In the genomic region with DNA sequence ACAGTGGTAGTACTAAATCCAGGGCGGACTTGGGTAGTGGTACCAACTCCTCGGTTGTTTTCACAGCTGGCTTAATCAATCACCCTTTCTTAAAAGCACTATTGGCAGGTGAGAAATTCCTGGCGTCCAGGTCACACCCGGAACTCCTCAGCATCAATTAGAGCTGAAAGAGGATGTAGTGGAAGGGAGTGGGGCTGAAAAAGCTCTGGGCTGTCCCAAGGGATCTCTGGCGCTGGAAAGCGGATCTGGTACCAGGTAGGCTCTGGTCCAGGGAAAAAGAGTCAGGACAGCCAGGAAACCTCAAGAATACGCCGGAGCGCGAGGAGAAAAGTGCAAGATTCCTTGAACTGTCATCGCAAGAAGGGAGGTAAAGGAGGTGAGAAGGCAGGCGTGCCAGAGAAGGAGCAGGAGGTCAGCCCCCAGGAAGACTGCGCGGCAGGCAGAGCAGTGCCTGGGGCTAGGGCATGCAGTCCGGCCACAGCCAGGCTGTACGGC, we compare ENCODE assay signal across 8 mouse cellular contexts. TPM values are rescaled to one million over a fixed set of nuclear protein-coding genes. Genes with fewer than 3 reads are reported as not detected.
DNase-seq lines count a peak whose midpoint lies in the region; ATAC-seq and TF ChIP-seq lines count a peak whose summit lies in the region.

No protein-coding gene starts in this region.

- H3K9me3 ChIP-seq in kidney, postnatal 0 days (replicated peaks; ENCODE audit: low read length), result no peaks in the 10 kb centered on the region
- no peaks in the 10 kb centered on the region for H3K9me3 ChIP-seq in midbrain, postnatal 0 days (ENCODE audit: low read length)

- no peak for TF ChIP-seq POLR2A in liver, adult 2 months (IDR thresholded peaks at IDR 0.05; ENCODE audit: extremely low read depth, insufficient read depth, low read length)

- H3K4me2 ChIP-seq in kidney, postnatal 0 days (ENCODE audit: low read length), result peak overlapping the region; percentile 83
- peak overlapping the region; percentile 87 for H3K4me2 ChIP-seq in midbrain, postnatal 0 days (ENCODE audit: low read depth, low read length, poor library complexity, severe bottlenecking)

- no peaks in the 10 kb centered on the region for H3K4me1 ChIP-seq in liver, adult 2 months (ENCODE audit: control insufficient read depth, insufficient read depth, low read length)
- 0 out of 2 replicates have a peak, but pooled peaks cover 4% of the 10 kb centered on the region for H3K4me1 ChIP-seq in kidney, postnatal 0 days (replicated peaks; ENCODE audit: insufficient read depth, low read length)
- H3K4me1 ChIP-seq in midbrain, postnatal 0 days (ENCODE audit: insufficient read depth, low read length), result no peaks in the 10 kb centered on the region

- H3K27ac ChIP-seq in liver, adult 2 months (replicated peaks; ENCODE audit: insufficient read depth, low read depth, low read length), result no peak overlapping the region
- peak overlapping the region; percentile 76; the same call in 1 of the 2 replicates for H3K27ac ChIP-seq in kidney, postnatal 0 days
- no peak overlapping the region for H3K27ac ChIP-seq in midbrain, postnatal 0 days (ENCODE audit: low read depth, low read length)

- no peak overlapping the region for H3K9ac ChIP-seq in liver, adult 2 months (ENCODE audit: low read depth, low read length)
- peak overlapping the region; percentile 73 for H3K9ac ChIP-seq in kidney, postnatal 0 days (ENCODE audit: low read depth, low read length)
- H3K9ac ChIP-seq in midbrain, postnatal 0 days (replicated peaks; ENCODE audit: low read length, poor library complexity, severe bottlenecking), result peak overlapping the region; percentile 42

- intact Hi-C loops in left cerebral cortex, postnatal 25 days (cut with DNase I), result loop anchor here (5.0 kb wide), 1 partner anchor 101 kb away; no protein-coding TSS in a partner anchor

- no peaks in the 10 kb centered on the region for H3K79me2 ChIP-seq in liver, adult 2 months (ENCODE audit: control insufficient read depth, insufficient read depth, low read length)

- WGBS in liver, adult 2 months, result 5% methylated on average over 16 of the region's 16 CpGs
- 3% methylated on average over 16 of the region's 16 CpGs for WGBS in kidney, postnatal 0 days
- 3% methylated on average over 14 of the region's 16 CpGs for WGBS in midbrain, postnatal 0 days

- TF ChIP-seq CTCF in liver, adult 2 months (IDR thresholded peaks at IDR 0.05; ENCODE audit: low read depth, low read length), result no peak
- TF ChIP-seq CTCF in kidney, postnatal 0 days (IDR thresholded peaks at IDR 0.05; ENCODE audit: low read depth), result no peak
- no peak for TF ChIP-seq CTCF in midbrain, postnatal 0 days (IDR thresholded peaks at IDR 0.05)

- no peaks in the 10 kb centered on the region for H3K36me3 ChIP-seq in liver, adult 2 months (ENCODE audit: control insufficient read depth, insufficient read depth, low read length)
- no peaks in the 10 kb centered on the region for H3K36me3 ChIP-seq in kidney, postnatal 0 days (ENCODE audit: insufficient read depth, low read length)
- H3K36me3 ChIP-seq in midbrain, postnatal 0 days (ENCODE audit: insufficient read depth, low read length), result no peaks in the 10 kb centered on the region

- peaks cover 6% of the 10 kb centered on the region; the same call in 1 of the 2 replicates for H3K27me3 ChIP-seq in liver, adult 2 months (ENCODE audit: control insufficient read depth, insufficient read depth, low read length)
- no peaks in the 10 kb centered on the region for H3K27me3 ChIP-seq in kidney, postnatal 0 days (ENCODE audit: insufficient read depth, low read length)
- H3K27me3 ChIP-seq in midbrain, postnatal 0 days (ENCODE audit: insufficient read depth, low read length), result peaks cover 4% of the 10 kb centered on the region; the same call in 1 of the 2 replicates

- H3K4me3 ChIP-seq in liver, adult 2 months (ENCODE audit: insufficient read depth, low read depth, low read length), result peak overlapping the region; percentile 56; the same call in 1 of the 2 replicates
- H3K4me3 ChIP-seq in kidney, postnatal 0 days (replicated peaks; ENCODE audit: low read depth, low read length), result peak overlapping the region; percentile 87
- peak overlapping the region; percentile 74 for H3K4me3 ChIP-seq in midbrain, postnatal 0 days (ENCODE audit: low read depth, low read length)

- ATAC-seq in kidney, postnatal 0 days (replicated peaks; ENCODE audit: low FRiP score, low read depth), result no peak
- ATAC-seq in midbrain, postnatal 0 days (ENCODE audit: low FRiP score), result no peak; the same call in 1 of the 2 replicates

- no peak for DNase-seq in liver, adult 2 months (ENCODE audit: extremely low read depth, low read depth, low spot score)
- DNase-seq in liver, result no peak
- peak; percentile 63 for DNase-seq in embryo, embryonic 10.5 days (ENCODE audit: low spot score)
- peak; percentile 18 for DNase-seq in gastrocnemius, postnatal 25 days
- DNase-seq in kidney, postnatal 0 days (ENCODE audit: low spot score), result peak; percentile 25
- peak; percentile 7 for DNase-seq in midbrain, postnatal 0 days (ENCODE audit: low spot score)
- DNase-seq in left cerebral cortex, adult 8-10 months (ENCODE audit: low spot score in 2 of 2), result no peak
- DNase-seq in left cerebral cortex, postnatal 25 days (ENCODE audit: low spot score in 2 of 2), result no peak

RNA-seq across cellular contexts. Expression of a gene that starts 0.7 kb away (rescaled TPM):
- 0.09 and 0.20 TPM in 2 replicates for total RNA-seq in liver, adult 2 months (2014; rRNA removed)
- polyA plus RNA-seq in liver, adult 2 months (2012; rRNA removed), result 0.04 TPM in 2 replicates
- 1 to 10 TPM; 2.7 to 3.0 TPM for total RNA-seq in gastrocnemius, postnatal 25 days (2021)
- polyA plus RNA-seq in kidney, postnatal 0 days (2015; fragmentation: Nextera tagmentation; extraction: Ambion mirVana), result 5.2 and 5.5 TPM in 2 replicates
- 3.1 and 5.4 TPM in 2 replicates for total RNA-seq in midbrain, postnatal 0 days (2014; rRNA removed)
- 1.9 and 2.2 TPM in 2 replicates for polyA plus RNA-seq in midbrain, postnatal 0 days (2015; fragmentation: Nextera tagmentation; extraction: Ambion mirVana)
- 10 to 100 TPM in 1 of 4 experiments, 1 to 10 TPM in 3; 8.4 to 11.3 (median 9.9) TPM for total RNA-seq in left cerebral cortex, adult 8-10 months (2022)
- total RNA-seq in left cerebral cortex, postnatal 25 days (2021), result 1 to 10 TPM; 7.5 to 8.4 TPM

Comparison
In these comparisons a context has a peak if more than half of its experiments do, and no peak if none do; other contexts are left out.
1. DNase-seq: peak in embryo, embryonic 10.5 days (single experiment), gastrocnemius, postnatal 25 days (single experiment), kidney, postnatal 0 days (single experiment) and midbrain, postnatal 0 days (single experiment); none in liver, adult 2 months (single experiment), liver (single experiment), left cerebral cortex, adult 8-10 months (0 of 2) and left cerebral cortex, postnatal 25 days (0 of 2).
2. Peak in every context shown above with its lines, with median percentiles within 50 percentile points of each other: H3K4me3 ChIP-seq.